Mouse (Mus musculus): Measurements from ENCODE around the gene Fbxo17.

- TF ChIP-seq CTCF (IDR thresholded peaks at IDR 0.05; ENCODE audit: borderline replicate concordance, extremely low read depth, insufficient read depth, insufficient read length) (peak; percentile 48; the same call in 1 of the 2 replicates), POLR2A (IDR thresholded peaks at IDR 0.05; ENCODE audit: borderline replicate concordance, extremely low read depth, insufficient read depth, insufficient read length, poor library complexity, severe bottlenecking) (no peak)
These were observed 11.2 kb downstream of the Fbxo17 start for GRCm38 (mm10) chr7:28727649-28728340.

Measured in brain, embryonic 14.5 days (tissue).